Mouse (Mus musculus) layer of hippocampus, adult 2 months (tissue): ENCODE measurements around the gene H2-Ab1. TPM values are rescaled to one million over a fixed set of nuclear protein-coding genes. Genes with fewer than 3 reads are reported as not detected.
A peak's percentile ranks its signal among the peaks of the same experiment; 100 is the strongest.
"Not testable (repeated sequence)": the region's sequence is repeated elsewhere in the genome, so short reads cannot be mapped to it uniquely, and the experiment has no call there.

Experiments
- DNase-seq, 2 experiments: peaks; one replicate each; pipeline ENCODE4 v3.0.0; 2022; ENCODE audit warnings: low spot score in 2 of 2
- H3K27ac ChIP-seq: fragments of 200-600 bp; 2 replicates; pipeline ENCODE4 v1.8.1; 2022
- H3K4me3 ChIP-seq: fragments of 200-600 bp; 2 replicates; pipeline ENCODE4 v1.8.1; 2022; ENCODE audit warnings: mild to moderate bottlenecking
- CTCF ChIP-seq: fragments of 200-600 bp; conservative IDR thresholded peaks from 2 replicates; pipeline ENCODE4 v1.8.1; 2022; ENCODE audit warnings: antibody characterized with exemption, mild to moderate bottlenecking, moderate library complexity
- total RNA-seq, 2 experiments: library from RNA; stranded (reverse); gene quantifications; 2 replicates each; pipeline ENCODE4 v1.2.3; 2021

The H2-Ab1 gene
- total RNA-seq, 2 experiments from 2014 or later: 1.7 to 1.8 TPM

DNA sequence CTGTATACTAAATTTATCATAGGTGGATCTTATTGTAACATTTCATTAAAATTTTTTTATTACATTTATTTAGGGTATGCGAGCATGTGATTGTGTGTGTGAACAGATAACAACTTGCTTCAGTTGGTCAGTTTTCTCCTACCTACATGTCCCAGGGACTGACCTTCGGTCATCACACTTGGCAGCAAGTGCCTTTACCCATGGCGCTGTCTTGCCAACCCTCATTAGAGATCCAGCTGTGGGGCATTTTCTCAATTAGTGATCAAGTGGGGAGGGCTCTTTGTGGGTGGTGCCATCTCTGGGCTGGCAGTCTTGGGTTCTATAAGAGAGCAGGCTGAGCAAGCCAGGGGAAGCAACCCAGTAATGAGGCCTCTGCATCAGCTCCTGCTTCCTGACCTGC is 32.7 kb upstream of the H2-Ab1 start:
- Histone ChIP-seq H3K4me3 (no peak overlapping the region), H3K27ac (no peak overlapping the region)
- TF ChIP-seq CTCF: no peak
- no peak for DNase-seq

DNA sequence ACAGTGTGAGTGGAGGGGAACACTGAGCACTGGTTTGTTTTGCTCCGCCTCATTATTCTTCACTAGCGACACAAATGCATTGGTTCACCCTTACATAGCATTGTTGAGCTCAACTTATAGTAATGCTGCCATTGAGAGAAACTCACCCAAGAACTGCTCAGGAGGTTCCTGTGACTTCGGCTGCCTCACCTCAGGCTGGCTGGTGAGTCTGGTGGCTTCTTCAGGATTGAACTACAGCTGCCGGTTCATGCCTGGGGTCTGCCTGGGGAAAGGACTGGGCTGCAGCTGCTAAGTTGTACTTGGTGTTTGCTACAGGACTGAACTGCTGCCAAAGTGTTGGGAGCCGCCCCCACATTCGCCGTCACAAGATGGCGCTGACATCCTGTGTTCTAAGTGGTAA is 32.1 kb upstream of the H2-Ab1 start:
- DNase-seq: no peak

DNA sequence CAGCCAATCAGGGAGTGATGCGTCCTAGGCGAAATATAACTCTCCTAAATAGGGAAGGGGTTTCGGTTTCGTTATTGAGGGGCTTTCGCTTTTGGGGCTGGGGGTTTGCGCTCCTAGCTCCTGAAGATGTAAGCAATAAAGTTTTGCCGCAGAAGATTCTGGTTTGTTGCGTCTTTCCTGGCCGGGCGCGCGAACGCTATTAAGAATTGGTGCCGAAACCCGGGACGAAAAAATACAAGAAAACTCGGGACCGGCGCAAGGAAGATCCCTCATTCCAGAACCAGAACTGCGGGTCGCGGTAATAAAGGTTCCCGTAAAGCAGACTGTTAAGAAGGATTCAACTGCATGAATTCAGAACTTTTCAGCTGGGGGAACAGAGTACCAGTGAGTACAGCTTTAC is 31.6 kb upstream of the H2-Ab1 start:
- DNase-seq, H3K27ac ChIP-seq, H3K4me3 ChIP-seq: not testable (repeated sequence)

More for the DNA sequence above, 32.1 kb upstream of the H2-Ab1 start:
- Histone ChIP-seq H3K4me3 (no peak overlapping the region), H3K27ac (no peak overlapping the region)
- TF ChIP-seq CTCF: no peak

DNA sequence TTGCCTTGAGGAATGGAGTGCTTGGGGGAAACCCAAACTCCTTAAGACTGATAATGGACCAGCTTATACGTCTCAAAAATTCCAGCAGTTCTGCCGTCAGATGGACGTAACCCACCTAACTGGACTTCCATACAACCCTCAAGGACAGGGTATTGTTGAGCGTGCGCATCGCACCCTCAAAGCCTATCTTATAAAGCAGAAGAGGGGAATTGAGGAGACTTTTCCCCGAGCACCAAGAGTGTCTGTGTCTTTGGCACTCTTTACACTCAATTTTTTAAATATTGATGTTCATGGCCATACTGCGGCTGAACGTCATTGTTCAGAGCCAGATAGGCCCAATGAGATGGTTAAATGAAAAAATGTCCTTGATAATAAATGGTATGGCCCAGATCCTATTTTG is 26.5 kb upstream of the H2-Ab1 start:
- not testable (repeated sequence) for DNase-seq, H3K27ac ChIP-seq, H3K4me3 ChIP-seq

DNA sequence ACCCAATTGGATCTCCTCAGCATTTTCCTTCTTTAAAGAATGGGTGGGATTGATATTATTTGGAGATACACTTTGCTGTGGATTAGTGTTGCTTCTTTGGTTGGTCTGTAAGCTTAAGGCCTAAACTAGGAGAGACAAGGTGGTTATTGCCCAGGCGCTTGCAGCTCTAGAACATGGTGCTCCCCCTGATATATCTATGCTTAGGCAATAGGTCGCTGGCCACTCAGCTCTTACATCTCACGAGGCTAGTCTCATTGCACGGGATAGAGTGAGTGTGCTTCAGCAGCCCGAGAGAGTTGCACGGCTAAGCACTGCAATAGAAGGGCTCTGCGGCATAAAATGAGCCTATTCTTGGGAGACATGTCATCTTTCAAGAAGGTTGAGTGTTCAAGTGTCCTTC is 25.5 kb upstream of the H2-Ab1 start:
- DNase-seq, H3K27ac ChIP-seq, H3K4me3 ChIP-seq: not testable (repeated sequence)

DNA sequence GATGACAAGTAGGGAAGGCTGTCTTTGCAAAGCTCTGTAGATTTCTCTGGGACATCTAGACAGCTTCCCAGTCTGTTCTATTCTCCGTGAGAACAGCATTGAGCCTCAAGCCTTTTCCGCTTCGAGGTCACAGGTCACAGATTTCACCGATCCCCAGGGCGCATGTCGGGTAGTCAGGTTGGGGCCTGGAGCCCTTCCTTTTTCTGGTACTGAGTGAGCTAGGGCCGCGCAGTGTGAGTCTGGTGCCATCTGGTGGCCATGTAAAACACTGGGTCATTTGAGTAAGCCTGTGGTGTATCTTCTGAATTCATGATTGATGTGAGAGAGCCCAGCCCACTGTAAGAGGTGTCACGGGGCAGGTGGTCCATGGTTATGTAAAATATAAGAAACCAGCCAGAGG is 22.6 kb upstream of the H2-Ab1 start:
- DNase-seq: peak; percentile 60 to 75
- Histone ChIP-seq H3K4me3 (no peak overlapping the region), H3K27ac (no peak overlapping the region)
- peak; percentile 93 for TF ChIP-seq CTCF

DNA sequence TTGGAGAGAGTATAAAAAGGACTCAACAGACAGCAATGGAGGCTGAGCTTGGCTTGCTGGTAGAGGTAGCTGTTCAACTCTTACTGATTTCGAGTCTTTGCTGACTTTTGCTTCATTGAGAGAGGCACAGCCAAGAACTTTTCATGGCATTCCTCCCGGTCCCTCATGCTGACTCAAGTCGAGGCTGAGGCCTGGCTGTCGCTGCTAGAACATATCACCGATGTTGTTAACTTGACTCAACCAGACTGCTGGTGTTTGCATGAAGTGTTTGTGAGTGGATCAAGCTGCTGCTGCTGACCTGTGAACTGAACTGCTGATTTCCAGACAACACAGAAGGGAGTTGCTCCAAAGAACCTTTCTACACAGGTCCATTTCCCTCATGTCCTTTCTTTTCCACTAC is 20.8 kb upstream of the H2-Ab1 start:
- DNase-seq: no peak
- TF ChIP-seq CTCF: no peak

GRCm38 (mm10) chr17:34237741-34238140 is 19.7 kb upstream of the H2-Ab1 start:
- TF ChIP-seq CTCF: no peak
- DNase-seq: no peak
- H3K4me3 ChIP-seq: no peak overlapping the region
- no peak overlapping the region for H3K27ac ChIP-seq

More for the DNA sequence above, 20.8 kb upstream of the H2-Ab1 start:
- no peak overlapping the region for H3K4me3 ChIP-seq
- no peak overlapping the region for H3K27ac ChIP-seq

DNA sequence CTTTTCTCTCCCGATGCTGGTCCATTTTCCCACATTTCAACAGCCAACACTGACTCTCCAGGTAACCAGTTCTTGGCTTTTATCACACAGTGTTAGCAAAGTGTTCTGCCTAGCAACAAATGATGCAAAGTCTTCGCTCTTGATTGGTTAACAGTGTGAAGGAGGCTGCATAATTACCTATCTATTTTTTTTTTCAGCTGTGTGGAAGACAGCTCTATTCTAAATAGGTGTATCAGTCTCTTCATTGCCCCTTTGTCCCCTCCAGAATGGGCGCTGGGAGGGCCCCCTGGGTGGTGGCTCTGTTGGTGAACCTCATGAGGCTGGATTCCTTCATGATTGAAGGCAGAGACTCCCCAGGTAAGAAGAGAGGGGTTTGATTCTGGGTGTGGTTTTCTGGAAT is 18.8 kb upstream of the H2-Ab1 start, which contains the start of gene H2-Ob:
H2-Ob (plus strand) TSS at position 198 of the 400 bp plus-strand sequence.
- DNase-seq: peak; percentile 34 to 55
- peak within 1 kb of the TSS; percentile 53; the same call in 1 of the 2 replicates for H3K27ac ChIP-seq
- no peak for TF ChIP-seq CTCF
- no peak within 1 kb of the TSS for H3K4me3 ChIP-seq

DNA sequence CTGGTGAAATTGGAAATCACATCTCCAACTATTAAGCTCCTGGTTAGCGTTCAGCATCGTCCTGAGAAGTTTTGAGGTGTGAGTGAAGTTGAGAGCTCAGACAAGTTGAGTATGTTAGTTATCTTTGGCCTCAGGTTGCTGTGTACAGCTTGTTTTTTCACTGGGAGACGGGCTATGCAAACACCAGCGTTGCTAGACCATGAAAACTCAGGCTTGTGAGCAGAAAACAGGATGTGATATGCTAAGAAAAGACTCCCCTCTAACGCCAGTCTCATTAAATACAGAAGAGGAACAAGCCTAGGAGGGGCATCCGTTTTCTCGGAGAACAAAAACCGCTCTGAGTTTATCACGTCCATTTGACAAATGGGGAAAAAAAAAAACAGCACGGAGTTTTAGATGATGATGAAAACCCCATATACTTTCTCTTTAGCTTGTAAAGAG is 17.9 kb upstream of the H2-Ab1 start:
- DNase-seq: no peak
- no peak for TF ChIP-seq CTCF
- H3K4me3 ChIP-seq: no peak overlapping the region
- H3K27ac ChIP-seq: peak overlapping the region; percentile 53; the same call in 1 of the 2 replicates

- Histone ChIP-seq H3K27ac (no peak overlapping the region; the same call in 1 of the 2 replicates), H3K4me3 (no peak overlapping the region)
- no peak for TF ChIP-seq CTCF
- no peak for DNase-seq
These were observed 17.1 kb upstream of the H2-Ab1 start for GRCm38 (mm10) chr17:34240366-34240765.

DNA sequence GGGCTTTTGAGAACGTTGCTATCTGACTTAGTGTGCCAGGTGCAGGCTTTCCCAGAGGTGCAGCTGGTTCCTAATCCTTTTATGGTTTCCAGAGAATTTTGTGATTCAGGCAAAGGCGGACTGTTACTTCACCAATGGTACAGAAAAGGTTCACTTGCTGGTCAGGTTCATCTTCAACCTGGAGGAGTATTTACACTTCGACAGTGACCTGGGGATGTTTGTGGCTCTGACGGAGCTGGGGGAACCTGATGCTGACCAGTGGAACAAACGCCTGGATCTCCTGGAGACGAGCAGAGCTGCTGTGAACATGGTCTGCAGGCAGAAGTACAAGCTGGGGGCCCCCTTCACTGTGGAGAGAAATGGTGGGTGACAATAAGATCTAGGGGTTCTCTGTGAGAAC is 16.6 kb upstream of the H2-Ab1 start:
- no peak for DNase-seq
- TF ChIP-seq CTCF: no peak
- no peak overlapping the region for H3K27ac ChIP-seq
- no peak overlapping the region for H3K4me3 ChIP-seq

GRCm38 (mm10) chr17:34244656-34245055 is 12.8 kb upstream of the H2-Ab1 start:
- H3K4me3 ChIP-seq: no peak overlapping the region
- H3K27ac ChIP-seq: no peak overlapping the region
- no peak for TF ChIP-seq CTCF
- no peak for DNase-seq

DNA sequence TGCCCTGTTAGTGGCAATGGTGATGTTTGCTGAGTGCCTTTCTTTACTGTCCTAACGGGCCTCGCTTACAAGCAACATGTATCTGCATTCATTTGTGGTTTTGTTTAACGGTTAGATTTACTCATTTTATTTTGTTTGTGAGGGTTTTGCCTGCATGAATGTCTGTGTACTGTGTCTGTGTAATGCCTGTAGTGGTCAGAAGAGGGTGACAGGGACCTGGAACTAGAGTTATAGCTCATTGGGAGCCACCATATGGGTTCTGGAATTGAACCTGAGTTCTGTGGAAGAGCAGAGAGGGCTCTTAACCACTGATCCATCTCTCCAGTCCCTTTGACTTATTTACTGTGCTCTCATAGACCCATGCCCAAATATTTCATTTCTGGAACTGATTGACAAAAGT is 10.4 kb upstream of the H2-Ab1 start:
- TF ChIP-seq CTCF: peak; percentile 60
- no peak overlapping the region for H3K27ac ChIP-seq

GRCm38 (mm10) chr17:34248764-34249163 is 8.7 kb upstream of the H2-Ab1 start:
- DNase-seq: no peak
- Histone ChIP-seq H3K27ac (no peak overlapping the region), H3K4me3 (no peak overlapping the region)
- TF ChIP-seq CTCF: no peak

More for the DNA sequence above, 10.4 kb upstream of the H2-Ab1 start:
- no peak overlapping the region for H3K4me3 ChIP-seq
- no peak for DNase-seq
